Mouse (Mus musculus) stomach, postnatal 0 days (tissue): ENCODE data around the gene Olfr71.

Experiments
- CTCF ChIP-seq: IDR thresholded peaks from 2 replicates; pipeline ENCODE4 v1.5.1; 2016; ENCODE audit warnings: antibody characterized with exemption, low read depth, mild to moderate bottlenecking, moderate library complexity
- EP300 ChIP-seq: optimal IDR thresholded peaks from 2 replicates; pipeline ENCODE3; 2016; ENCODE audit warnings: antibody characterized with exemption

DNA sequence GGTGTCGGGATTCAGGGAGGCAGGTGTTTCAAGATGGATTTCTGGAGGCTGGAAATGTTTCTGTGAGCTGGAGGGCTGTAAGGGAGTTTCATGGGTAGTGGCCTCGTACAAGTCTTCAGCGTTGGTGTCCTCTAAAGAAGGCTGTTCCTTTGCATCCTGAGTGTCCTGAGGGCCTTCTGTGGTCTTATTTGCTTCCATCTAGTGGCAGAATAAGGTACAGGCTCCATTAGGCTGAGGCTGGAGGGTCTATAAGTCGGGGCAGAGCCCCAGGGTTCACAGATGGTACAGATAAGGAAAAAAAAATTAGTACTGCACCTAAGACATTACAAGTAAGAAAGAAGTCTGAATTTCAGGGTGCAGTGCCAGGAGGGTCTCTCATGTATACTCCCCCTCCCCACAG lies 43.6 kb downstream of the Olfr71 start:
- TF ChIP-seq CTCF (peak; percentile 70), EP300 (no peak)
